Mouse (Mus musculus): ENCODE measurements around the gene Tectb.

- TF ChIP-seq GATA1 (IDR thresholded peaks at IDR 0.05; ENCODE audit: borderline replicate concordance, low read length) = no peak
- TF ChIP-seq FLI1 (IDR thresholded peaks at IDR 0.05; ENCODE audit: low read length) = no peak
Measured at GRCm38 (mm10) chr19:55177143-55177542, 3.4 kb upstream of the Tectb start.

Measured in megakaryocyte, embryonic 14.5 days (primary cell).